Mouse (Mus musculus) intestine, embryonic 14.5 days (tissue): ENCODE measurements at regions not wholly inside any gene's neighbourhood (a gene's known extent, or its start where the extent isn't known, plus 50 kb on each side); places are given as distances from the start of the nearest gene placed in this dataset.
A peak's percentile ranks its signal among the peaks of the same experiment; 100 is the strongest.

Experiments used
- ATAC-seq: fragments of 200-750 bp; cut with Nextera tagmentation; replicated peaks from 2 replicates; pipeline ENCODE4 v1.8.0; 2017; ENCODE audit warnings: low read depth, moderate number of reproducible peaks, moderate TSS enrichment, moderate library complexity; ENCODE audit not compliant: low FRiP score, low TSS enrichment
- DNase-seq: peaks from one replicate; pipeline ENCODE4 v3.0.0-alpha.2; 2018; ENCODE audit warnings: low spot score
- H3K27ac ChIP-seq: fragments of 300-500 bp; sonication (generic); 2 replicates; pipeline ENCODE4 v1.5.1; 2014; ENCODE audit warnings: low read depth, mild to moderate bottlenecking, control low read depth
- H3K27me3 ChIP-seq: fragments of 300-500 bp; sonication (generic); replicated peaks from 2 replicates; pipeline ENCODE4 v1.6.1; 2014; ENCODE audit warnings: low read length, control low read depth; ENCODE audit not compliant: control insufficient read depth, insufficient read depth
- H3K36me3 ChIP-seq: fragments of 300-500 bp; sonication (generic); 2 replicates; pipeline ENCODE4 v1.6.1; 2014; ENCODE audit warnings: low read length, control low read depth; ENCODE audit not compliant: control insufficient read depth, insufficient read depth
- H3K4me1 ChIP-seq: fragments of 300-500 bp; sonication (generic); replicated peaks from 2 replicates; pipeline ENCODE4 v1.6.1; 2014; ENCODE audit warnings: low read length, control low read depth, mixed read lengths; ENCODE audit not compliant: control insufficient read depth, insufficient read depth
- H3K4me2 ChIP-seq: fragments of 300-500 bp; sonication (generic); 2 replicates; pipeline ENCODE4 v1.6.1; 2014; ENCODE audit warnings: low read length
- H3K4me3 ChIP-seq: fragments of 300-500 bp; sonication (generic); 2 replicates; pipeline ENCODE4 v1.5.1; 2014; ENCODE audit warnings: low read depth, low read length, control low read depth, mixed read lengths
- H3K9ac ChIP-seq: fragments of 300-500 bp; sonication (generic); 2 replicates; pipeline ENCODE4 v1.6.1; 2014; ENCODE audit warnings: mild to moderate bottlenecking, low read length
- H3K9me3 ChIP-seq: fragments of 300-500 bp; sonication (generic); 2 replicates; pipeline ENCODE4 v1.6.1; 2016; ENCODE audit warnings: low read length, control low read depth; ENCODE audit not compliant: control insufficient read depth
- WGBS: fragments of 180-500 bp; shearing (Covaris S2); extraction: QIAGEN DNeasy Blood & Tissue Kit; methylation state at CpG from one replicate; pipeline ENCODE4 v1.1.7; 2014; 5-methylcytosine and 5-hydroxymethylcytosine counted together

DNA sequence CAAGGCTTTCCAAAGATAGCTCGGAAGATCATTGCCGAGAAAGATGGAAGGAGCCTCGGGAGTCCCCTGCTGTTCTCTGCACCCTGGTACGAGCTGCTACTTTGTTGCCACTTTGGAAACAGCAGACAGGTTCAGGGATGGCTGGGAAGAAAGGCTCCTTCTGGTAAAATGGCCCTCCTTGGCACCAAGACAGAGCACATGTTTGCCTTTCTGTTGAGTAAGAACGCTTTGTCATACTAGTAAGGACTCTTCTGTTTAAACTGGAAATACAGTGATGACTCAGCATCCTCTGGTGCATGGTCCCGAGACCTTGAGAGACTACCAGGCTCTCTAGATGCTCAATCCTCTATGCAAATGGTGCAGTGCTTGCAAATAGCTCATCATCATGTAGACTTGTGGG, 118.2 kb upstream of the Dyrk2 start:
- H3K9me3 ChIP-seq = peaks cover 3% of the 10 kb centered on the region; the same call in 1 of the 2 replicates
- no peak overlapping the region for H3K9ac ChIP-seq
- H3K4me2 ChIP-seq = no peak overlapping the region
- ATAC-seq = no peak
- H3K27me3 ChIP-seq = no peaks in the 10 kb centered on the region
- H3K27ac ChIP-seq = no peak overlapping the region
- no peaks in the 10 kb centered on the region for H3K4me1 ChIP-seq
- 86% methylated on average over 6 of the region's 6 CpGs for WGBS
- no peak for DNase-seq
- no peaks in the 10 kb centered on the region for H3K36me3 ChIP-seq
- H3K4me3 ChIP-seq = no peak overlapping the region

DNA sequence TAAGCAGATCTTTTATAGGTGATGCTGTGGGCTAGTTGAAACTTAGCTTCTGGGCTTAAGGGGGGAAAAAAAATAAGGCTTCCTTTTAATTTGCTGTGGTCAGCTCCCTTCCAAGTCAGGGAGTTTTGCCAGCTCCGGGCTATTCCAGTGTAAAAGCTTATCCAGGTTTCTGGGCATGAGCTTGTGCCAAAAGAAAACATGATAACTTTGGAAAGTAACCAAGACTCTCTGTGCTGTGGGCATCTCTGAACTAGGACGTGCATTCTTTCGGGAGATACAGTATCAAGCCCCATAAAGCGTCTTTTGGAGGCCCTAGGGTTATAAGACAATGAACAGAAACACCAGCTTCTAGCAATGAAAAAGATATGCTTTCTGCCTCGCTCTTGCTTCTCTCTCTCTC, 114.6 kb upstream of the Dyrk2 start:
- H3K4me2 ChIP-seq = no peak overlapping the region
- no peak overlapping the region for H3K9ac ChIP-seq
- no peak for DNase-seq
- no peaks in the 10 kb centered on the region for H3K36me3 ChIP-seq
- no peak overlapping the region for H3K27ac ChIP-seq
- no peak overlapping the region for H3K4me3 ChIP-seq
- H3K27me3 ChIP-seq = no peaks in the 10 kb centered on the region
- no peaks in the 10 kb centered on the region for H3K4me1 ChIP-seq
- ATAC-seq = no peak
- peaks cover 3% of the 10 kb centered on the region; the same call in 1 of the 2 replicates for H3K9me3 ChIP-seq
- WGBS = 80% methylated on average over 5 of the region's 5 CpGs

DNA sequence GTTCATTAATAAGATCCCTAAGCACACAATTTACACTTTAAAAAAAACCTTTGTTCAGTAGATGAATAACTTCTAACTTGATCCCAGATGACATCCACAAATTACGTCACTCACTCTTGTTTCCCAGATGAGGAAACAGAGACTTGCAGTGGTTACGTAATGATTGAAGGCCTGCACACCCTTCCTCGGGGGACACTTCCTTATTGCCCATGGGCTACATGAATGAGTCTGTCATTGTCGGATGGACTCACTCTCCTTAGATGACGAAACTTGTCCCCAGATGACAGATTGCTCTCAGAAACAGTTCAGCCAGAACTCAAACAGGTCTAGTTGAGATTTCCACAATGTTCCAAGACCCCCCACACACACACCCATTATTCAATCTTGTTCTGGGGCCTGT, 111.4 kb upstream of the Dyrk2 start:
- Histone ChIP-seq H3K9ac (no peak overlapping the region), H3K27ac (no peak overlapping the region), H3K4me3 (no peak overlapping the region), H3K9me3 (peaks cover 3% of the 10 kb centered on the region; the same call in 1 of the 2 replicates), H3K36me3 (no peaks in the 10 kb centered on the region), H3K4me1 (no peaks in the 10 kb centered on the region), H3K4me2 (no peak overlapping the region), H3K27me3 (no peaks in the 10 kb centered on the region)
- WGBS = 74% methylated on average over 5 of the region's 5 CpGs
- ATAC-seq (no peak), DNase-seq (no peak)

DNA sequence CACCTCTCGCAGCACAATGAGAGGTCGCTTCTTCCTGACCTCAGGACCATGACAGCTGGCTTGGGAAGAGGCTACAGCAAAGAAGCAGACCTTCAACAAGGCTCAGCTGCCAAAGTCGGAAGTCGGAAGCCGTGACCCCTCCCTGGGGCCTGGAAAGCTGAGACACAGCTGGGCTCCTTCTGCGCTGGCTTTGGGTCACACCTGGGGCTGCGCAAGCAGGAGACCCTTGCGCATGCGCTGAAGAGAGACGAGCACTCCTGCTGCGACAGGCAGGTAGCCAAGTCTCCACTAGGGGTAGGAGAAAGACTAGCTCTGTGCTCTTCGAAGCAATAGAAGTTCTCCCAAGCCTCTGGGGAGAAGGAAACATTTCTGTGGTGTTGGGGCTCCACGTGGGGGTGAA, 109.3 kb upstream of the Dyrk2 start:
- WGBS = 42% methylated on average over 13 of the region's 13 CpGs
- H3K4me1 ChIP-seq = no peaks in the 10 kb centered on the region
- H3K9me3 ChIP-seq = peaks cover 3% of the 10 kb centered on the region; the same call in 1 of the 2 replicates
- H3K27me3 ChIP-seq = no peaks in the 10 kb centered on the region
- no peak overlapping the region for H3K9ac ChIP-seq
- DNase-seq = peak; percentile 68
- ATAC-seq = no peak; the same call in 1 of the 2 replicates
- H3K4me3 ChIP-seq = no peak overlapping the region
- no peak overlapping the region for H3K4me2 ChIP-seq
- no peak overlapping the region for H3K27ac ChIP-seq
- H3K36me3 ChIP-seq = no peaks in the 10 kb centered on the region

DNA sequence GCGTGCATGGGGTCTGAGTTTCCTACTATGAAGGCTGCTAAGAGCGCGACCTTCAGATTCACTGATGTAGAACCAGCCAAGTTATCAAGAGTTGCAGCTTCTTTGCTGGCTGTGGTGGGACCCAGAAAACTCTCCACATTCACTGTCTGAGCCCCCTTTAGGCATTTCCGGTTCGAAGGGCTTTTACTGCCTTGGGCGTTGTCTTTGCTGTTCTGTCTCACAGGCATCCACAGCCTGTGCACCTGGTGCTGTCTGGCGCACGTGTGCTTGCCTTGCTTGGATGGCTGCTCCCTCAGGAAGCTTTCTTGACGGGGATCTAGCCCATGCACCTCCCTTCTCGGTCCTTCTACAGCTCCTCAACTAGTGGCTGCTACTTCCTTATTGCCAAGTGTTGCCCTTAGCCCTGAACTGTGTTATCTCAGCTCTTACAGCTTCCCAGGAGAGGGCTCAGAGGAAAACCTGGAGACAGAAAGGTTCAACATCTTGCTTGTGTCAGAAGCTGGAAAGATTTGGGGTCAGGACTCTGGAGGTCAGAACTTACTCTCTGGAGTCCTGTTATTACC, 108.3 kb upstream of the Dyrk2 start:
- Histone ChIP-seq H3K27me3 (no peaks in the 10 kb centered on the region), H3K4me2 (no peak overlapping the region), H3K4me3 (no peak overlapping the region), H3K36me3 (no peaks in the 10 kb centered on the region), H3K9me3 (no peaks in the 10 kb centered on the region), H3K4me1 (no peaks in the 10 kb centered on the region), H3K27ac (no peak overlapping the region), H3K9ac (no peak overlapping the region)
- ATAC-seq (peak; percentile 73), DNase-seq (no peak)
- 66% methylated on average over 10 of the region's 10 CpGs for WGBS

DNA sequence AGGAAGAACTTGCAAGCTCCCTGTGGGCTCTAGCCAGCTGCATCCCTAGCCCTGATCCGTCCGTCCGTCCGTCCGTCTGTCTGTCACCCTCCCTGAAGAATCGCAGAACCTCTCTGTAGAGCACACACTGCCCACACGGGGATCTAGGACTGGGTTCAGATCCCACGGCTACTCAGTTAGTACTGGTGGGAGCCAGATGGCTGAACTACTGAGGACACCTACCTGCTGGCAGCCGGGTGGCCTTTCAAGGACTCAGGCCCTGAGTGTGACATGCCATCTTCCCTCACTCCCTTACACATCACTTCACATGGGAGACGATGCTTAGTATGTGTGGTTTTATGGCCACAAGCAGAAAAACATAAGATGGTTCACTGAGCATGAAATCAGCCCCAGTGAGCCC, 106.4 kb upstream of the Dyrk2 start:
- ATAC-seq = no peak
- H3K27ac ChIP-seq = no peak overlapping the region
- H3K27me3 ChIP-seq = no peaks in the 10 kb centered on the region
- H3K9me3 ChIP-seq = no peaks in the 10 kb centered on the region
- no peak overlapping the region for H3K4me2 ChIP-seq
- no peak overlapping the region for H3K9ac ChIP-seq
- no peaks in the 10 kb centered on the region for H3K36me3 ChIP-seq
- no peak for DNase-seq
- WGBS = 84% methylated on average over 10 of the region's 10 CpGs
- no peaks in the 10 kb centered on the region for H3K4me1 ChIP-seq
- no peak overlapping the region for H3K4me3 ChIP-seq

DNA sequence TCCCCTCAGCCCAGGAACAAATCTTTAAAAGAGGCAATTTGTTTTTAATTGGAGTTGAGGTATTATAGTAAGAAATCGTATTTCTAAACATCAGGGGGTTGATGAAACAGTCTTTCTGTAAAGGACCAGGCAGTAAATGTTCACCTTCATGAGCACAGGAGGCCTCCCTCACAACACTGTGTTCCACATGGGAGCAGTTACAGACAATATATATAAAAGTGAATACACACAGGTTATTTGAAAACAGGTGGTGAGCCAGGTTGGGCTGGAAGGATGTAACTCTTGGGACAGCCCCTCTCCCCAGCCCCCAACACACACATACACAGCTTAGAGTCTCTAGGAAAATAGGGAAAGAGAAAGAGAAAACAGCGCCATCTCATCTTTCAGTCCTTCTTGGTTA, 105.8 kb upstream of the Dyrk2 start:
- no peak for ATAC-seq
- 88% methylated on average over 2 of the region's 2 CpGs for WGBS
- H3K27ac ChIP-seq = no peak overlapping the region
- H3K27me3 ChIP-seq = no peaks in the 10 kb centered on the region
- H3K4me1 ChIP-seq = no peaks in the 10 kb centered on the region
- no peak overlapping the region for H3K9ac ChIP-seq
- no peak overlapping the region for H3K4me3 ChIP-seq
- no peak for DNase-seq
- no peaks in the 10 kb centered on the region for H3K36me3 ChIP-seq
- H3K9me3 ChIP-seq = no peaks in the 10 kb centered on the region
- no peak overlapping the region for H3K4me2 ChIP-seq

DNA sequence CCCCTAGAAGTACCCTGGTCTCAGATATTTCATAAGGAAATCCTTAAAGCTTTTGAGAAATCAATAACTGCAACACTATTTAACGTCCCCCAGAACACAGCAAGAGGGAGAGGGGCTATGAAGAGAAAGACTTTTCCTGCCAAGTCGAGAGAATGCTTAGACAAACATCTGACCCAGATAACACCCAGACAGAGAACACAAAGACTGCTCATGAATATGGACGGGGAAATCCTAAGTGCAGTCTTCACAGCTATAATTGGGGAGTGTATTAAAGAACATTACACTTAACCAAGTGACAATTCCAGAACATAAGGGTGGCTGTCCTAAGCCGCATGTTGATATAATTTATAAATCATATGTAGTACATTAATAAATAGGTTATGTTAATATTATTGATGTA, 103.3 kb upstream of the Dyrk2 start:
- ATAC-seq (no peak), DNase-seq (peak; percentile 9)
- Histone ChIP-seq H3K36me3 (no peaks in the 10 kb centered on the region), H3K27me3 (no peaks in the 10 kb centered on the region), H3K9ac (no peak overlapping the region), H3K4me3 (no peak overlapping the region), H3K4me2 (no peak overlapping the region), H3K4me1 (no peaks in the 10 kb centered on the region), H3K27ac (no peak overlapping the region), H3K9me3 (no peaks in the 10 kb centered on the region)
- 68% methylated on average over 4 of the region's 4 CpGs for WGBS

DNA sequence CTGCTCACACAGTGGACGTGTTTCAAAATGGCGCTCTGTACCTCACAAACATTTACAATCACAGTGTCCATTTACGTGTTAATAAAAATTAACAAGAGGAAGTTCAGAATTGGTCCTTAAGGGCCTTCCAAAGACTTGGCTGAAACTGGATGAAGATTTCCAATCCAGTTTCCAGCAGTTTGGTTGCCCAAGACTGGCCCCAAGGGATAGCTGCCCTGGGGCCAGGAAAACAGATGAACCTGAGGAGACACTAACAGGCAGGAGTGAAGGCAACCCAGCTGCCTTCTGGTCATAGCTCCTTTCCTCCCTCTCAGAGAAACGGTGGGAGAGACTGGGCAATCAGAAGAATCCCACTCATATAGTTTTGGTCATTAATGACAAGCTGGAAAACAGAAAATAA, 102.6 kb upstream of the Dyrk2 start:
- Histone ChIP-seq H3K27me3 (no peaks in the 10 kb centered on the region), H3K9me3 (no peaks in the 10 kb centered on the region), H3K4me3 (no peak overlapping the region), H3K4me2 (no peak overlapping the region), H3K4me1 (no peaks in the 10 kb centered on the region), H3K36me3 (no peaks in the 10 kb centered on the region), H3K9ac (no peak overlapping the region), H3K27ac (no peak overlapping the region)
- 95% methylated on average over 4 of the region's 4 CpGs for WGBS
- ATAC-seq = no peak
- DNase-seq = peak; percentile 28
